Mouse (Mus musculus): Measurements from ENCODE around the gene Gpr19.

Gpr19 gene

DNA sequence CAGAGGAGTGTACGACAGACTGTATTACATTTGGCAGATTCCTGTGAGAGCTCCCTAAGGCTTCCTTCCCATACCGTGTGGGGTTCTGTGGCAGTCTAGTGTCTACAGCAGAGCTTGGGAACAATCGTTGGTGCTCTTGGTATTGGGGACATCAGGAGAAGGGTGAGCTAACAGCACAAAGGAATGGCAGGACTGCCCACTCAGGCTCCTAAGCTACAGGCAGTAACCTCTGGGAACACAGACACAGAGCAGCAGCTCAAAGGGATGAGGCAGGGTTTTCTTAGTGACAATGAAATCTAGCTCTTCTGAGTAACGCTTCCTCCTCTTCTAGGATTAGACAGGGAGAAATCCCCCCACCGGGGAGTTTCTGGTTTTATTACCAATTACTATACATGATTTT is 11.4 kb downstream of the Gpr19 start:
- no peak for DNase-seq (ENCODE audit: low spot score)

DNA sequence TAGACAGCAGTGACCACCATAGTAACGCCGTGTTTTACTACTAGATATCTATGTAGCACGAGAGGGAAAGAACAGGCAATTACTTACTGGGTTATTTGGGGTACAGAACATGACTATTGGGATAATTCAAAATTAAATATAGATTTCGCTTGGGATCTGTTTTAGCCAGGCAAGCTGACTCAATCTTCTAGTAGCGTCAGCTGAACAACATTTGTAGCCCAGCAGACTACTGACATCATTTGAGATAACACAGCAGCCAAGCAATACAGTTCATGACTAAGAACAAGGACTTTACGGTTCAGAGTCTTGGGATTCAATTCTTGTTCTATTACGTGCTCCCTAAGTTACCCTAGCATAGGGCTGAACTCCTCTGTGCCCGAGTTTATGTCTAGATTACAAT is 11.9 kb downstream of the Gpr19 start:
- no peak for DNase-seq (ENCODE audit: low spot score)

DNA sequence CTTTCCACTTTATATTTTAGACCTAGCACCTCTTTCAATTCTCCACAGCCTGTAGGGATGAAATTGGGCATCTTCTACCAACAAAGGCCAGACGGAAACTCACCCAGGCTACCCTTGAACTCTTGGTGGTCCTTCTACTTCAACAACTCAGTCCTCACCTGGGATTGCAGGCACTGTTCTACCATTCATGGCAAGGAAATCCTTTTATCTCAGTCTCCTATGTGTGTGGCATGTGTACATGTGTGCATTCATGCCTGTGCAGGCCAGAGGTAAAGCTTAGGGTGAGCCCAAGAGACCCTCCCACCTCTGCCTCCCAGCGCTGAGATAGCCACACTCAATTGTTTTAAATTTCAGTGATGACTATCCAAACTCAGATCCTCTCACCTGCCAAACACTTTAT is 12.9 kb downstream of the Gpr19 start:
- no peak for DNase-seq (ENCODE audit: low spot score)

- no peak for DNase-seq (ENCODE audit: low spot score)
Measured at GRCm38 (mm10) chr6:134883661-134884060, 14.7 kb downstream of the Gpr19 start.

DNA sequence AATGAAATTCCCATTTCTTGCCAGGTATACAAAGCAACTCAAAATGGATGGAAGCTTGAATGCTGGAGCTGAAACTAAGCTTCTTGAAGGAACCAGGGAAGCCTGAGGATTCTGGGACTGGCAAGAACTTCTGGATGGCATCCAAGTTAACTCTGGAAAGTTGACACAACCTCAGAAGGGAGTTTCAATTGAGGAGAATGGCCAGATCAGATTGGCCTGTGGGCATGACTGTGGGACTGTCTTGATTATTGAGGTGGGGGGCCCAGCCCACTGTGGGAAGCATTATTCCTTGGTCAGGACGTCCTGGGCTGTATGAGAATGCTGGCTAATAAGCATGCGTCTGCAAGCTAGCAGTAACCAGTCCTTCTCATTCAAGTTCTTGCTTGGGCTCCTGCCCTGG is 18.3 kb downstream of the Gpr19 start:
- no peak for DNase-seq (ENCODE audit: low spot score)

DNA sequence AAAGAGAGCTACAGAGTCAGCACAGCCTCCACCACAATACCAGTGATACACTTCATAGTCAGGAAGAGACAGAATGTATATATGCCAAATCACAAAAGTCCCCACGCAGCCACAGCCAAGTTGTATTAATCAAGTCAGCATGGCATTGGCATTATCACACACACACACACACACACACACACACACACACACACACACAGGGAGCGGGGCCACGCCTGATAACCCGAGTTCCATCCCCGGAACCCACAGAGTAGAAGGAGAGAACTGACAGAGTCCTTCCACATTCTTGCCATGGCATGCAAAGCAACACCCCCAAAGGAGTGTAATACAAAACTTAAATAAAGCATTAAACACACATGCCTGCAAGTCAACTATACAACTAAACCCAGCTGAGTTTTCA is 18.8 kb downstream of the Gpr19 start:
- DNase-seq (ENCODE audit: low spot score): no peak

DNA sequence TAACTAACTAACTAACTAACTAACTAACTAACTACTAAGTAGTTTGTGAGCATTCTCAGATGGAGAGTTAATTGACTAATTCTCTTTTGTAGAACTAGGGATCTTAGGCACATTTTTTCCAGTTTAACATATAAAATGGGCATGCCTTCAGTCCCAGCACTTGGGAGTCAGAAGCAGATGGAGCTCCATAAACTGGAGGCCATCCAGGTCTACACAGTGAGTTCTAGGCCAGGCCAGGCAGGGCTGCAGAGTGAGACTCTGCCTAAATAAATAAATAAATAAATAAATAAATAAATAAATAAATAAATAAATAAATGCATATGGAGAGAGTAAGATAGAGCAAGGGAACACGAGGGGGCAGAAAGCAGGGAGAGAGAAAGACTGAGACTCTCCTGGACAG is 20.5 kb downstream of the Gpr19 start:
- DNase-seq (ENCODE audit: low spot score): no peak

GRCm38 (mm10) chr6:134877276-134877675 is 21.1 kb downstream of the Gpr19 start:
- no peak for DNase-seq (ENCODE audit: low spot score)

DNA sequence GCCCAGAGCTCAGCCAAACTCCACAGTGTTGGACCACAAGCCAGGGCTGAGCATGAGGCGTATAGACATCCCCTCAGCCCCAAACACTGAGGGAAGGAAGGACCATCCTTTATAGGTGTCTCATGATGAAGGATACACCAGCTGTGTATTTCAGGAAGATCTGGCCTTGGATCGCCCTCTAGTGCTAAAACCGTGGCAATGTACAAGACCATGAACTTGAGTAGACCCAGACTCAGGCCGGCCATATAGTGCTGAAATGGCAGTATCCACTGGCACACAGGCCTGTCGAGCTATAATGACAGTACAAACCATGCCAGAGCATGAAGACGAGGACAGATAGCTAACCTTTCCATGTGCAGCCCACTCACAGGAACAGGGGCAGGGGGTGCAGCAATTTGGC is 21.6 kb downstream of the Gpr19 start:
- DNase-seq (ENCODE audit: low spot score): no peak

DNA sequence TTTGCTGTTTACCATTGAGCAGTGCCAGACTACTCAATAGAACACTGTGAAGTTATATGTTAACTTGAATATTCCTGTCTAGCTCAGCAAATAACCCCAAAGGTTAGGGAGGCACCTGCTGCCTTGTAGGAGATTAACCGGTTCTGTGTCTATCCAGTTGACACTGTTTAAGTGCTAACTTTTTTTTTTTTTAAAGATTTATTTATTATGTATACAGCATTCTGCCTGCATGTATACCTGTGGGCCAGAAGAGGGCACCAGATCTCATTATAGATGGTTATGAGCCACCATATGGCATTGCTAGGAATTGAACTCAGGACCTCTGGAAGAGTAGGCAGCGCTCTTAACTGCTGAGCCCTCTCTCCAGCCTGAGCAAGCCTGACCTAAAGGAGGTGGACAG is 25.4 kb downstream of the Gpr19 start:
- DNase-seq (ENCODE audit: low spot score): no peak

GRCm38 (mm10) chr6:134872236-134872635 is 26.1 kb downstream of the Gpr19 start:
- no peak for DNase-seq (ENCODE audit: low spot score)

DNA sequence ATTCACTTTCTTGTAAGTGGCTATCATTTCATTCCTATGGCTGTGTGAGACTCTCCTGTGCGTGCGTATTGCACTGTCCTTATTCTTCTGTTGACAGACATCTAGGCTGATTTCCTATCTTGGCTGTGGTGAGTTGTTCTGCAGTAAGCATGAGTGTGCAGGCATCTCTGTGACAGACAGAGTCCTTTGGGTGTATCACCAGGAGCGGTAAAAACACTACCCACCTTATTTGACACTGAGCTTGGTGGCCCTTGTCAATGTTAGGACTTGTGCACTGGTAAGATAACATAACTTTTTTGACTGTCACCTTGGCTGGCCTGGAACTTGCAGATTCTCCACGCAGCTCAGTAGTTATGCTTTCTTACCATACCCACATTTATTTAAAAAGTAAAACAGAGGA is 27.5 kb downstream of the Gpr19 start:
- no peak for DNase-seq (ENCODE audit: low spot score)

GRCm38 (mm10) chr6:134870209-134870742 is 28.1 kb downstream of the Gpr19 start:
- DNase-seq (ENCODE audit: low spot score): no peak

DNA sequence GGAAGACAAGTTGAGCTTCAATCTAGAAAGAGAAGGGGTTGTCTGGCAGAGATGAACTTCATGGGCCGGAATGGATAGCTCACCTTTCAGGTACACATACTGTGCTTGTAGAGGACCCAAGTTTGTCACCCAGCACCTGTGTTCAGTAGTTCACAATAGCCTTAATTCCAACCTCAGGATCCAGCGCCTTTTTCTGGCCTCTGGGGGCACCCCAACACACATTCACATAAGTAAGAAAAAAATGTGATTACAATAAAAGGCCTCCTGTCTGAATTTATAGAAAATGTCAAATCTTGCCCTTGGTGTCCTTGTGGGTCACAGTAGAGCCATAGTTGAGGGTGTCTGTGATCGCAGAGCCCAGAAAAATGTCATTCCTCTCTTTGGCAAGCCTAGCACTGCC is 31.1 kb downstream of the Gpr19 start:
- DNase-seq (ENCODE audit: low spot score): no peak

DNA sequence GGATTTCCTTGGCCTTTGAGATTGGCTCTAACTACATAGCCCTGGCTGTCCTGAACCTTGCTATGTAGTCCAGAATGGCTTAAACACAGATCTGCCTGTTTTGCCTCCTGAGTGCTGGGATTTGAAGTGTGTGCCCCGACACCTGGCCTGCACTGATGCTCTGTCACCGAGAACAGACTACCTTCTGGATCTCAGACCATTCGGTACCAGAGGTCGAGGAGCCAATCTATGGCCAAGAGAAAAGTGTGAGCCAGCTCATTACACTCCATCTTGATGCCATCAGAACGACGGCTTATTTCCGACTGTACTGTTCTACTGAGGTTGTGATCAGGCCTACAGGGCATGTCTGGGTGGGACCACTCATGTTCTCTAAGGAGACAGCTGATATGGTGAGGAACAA is 32.3 kb downstream of the Gpr19 start:
- no peak for DNase-seq (ENCODE audit: low spot score)

DNA sequence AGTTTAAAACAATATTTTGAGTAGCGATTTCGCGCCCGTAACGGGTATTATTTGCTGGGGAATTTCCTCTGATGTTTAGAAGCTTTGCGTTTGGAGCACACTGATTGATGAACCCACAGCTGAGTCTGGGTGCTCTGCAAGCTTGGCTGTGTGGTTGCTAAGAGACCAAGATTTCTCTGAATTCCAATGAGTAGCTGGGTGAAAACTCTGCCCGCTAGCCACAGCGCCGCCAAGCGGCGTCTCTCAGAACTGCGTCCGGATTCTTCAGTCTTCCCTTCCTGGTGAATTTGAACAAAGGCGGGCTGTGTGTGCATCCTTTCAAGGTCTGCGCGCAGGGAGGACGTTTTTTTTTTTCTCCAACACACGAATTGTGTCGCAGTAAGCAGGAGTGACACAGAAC is 35.2 kb downstream of the Gpr19 start:
- peak; percentile 94 for DNase-seq (ENCODE audit: low spot score)

- DNase-seq (ENCODE audit: low spot score): peak; percentile 9
Measured at GRCm38 (mm10) chr6:134862671-134863104, 35.7 kb downstream of the Gpr19 start.

- DNase-seq (ENCODE audit: low spot score): no peak
Measured at GRCm38 (mm10) chr6:134861386-134861785, 37.0 kb downstream of the Gpr19 start.

DNA sequence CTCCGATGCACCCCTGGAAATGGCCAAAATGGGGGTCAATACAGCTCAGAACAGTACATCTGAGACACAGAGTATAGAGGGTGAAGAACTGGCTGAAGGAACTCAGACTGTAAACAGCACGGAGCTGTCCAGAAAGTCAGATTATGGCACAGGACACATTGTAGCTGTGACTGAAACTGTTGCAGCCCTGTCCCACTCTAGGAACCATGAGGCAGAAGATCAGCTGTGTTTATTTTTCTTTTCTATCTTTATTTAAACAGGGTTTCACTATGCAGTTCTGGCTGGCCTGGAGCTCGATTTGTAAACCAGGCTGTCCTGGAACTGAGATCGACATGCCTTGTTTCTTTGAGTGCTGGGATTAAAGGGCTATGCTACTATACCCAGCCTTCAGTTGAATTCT is 38.1 kb downstream of the Gpr19 start:
- DNase-seq (ENCODE audit: low spot score): no peak

DNA sequence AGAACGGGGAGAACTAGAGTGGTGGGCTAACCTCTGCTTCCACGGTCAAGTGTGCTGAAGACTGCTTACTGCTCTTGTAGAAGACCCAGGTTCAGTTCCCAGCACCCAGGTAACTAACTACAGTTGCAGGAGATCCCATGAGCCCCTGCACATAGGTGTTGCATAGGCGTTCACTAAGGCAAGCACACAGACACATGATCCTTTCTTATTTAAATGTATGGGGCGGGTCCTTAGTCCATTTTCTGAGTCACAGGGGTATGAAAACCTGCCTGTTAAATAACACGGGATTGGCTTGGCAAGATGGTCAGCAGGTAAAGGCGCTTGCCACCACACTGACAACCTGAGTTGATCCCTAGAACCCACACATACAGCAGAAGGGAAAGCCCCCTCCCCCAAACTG is 39.4 kb downstream of the Gpr19 start:
- DNase-seq (ENCODE audit: low spot score): no peak

DNA sequence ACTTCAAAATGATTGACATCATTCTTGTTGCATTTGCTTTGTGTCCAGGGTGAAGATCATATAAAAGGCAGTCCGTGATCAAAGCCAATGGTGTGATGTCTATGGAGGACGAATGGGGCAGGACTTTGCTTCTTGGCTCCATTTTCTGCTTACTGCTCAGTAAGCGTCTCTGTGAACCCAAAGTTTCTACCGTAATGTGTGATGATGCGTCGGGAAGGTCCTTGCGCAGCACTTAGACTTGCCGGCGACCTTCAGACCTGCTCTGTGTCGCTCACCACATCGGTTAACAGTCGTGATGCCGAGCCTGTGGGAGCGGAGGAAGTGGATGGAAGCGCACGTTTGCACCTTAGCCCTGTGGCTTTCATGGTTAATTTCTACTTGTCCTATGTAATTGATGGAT is 42.5 kb downstream of the Gpr19 start:
- no peak for DNase-seq (ENCODE audit: low spot score)

- no peak for DNase-seq (ENCODE audit: low spot score)
Measured at GRCm38 (mm10) chr6:134854782-134855181, 43.6 kb downstream of the Gpr19 start.

GRCm38 (mm10) chr6:134849985-134850384 is 48.4 kb downstream of the Gpr19 start:
- DNase-seq (ENCODE audit: low spot score): no peak

- DNase-seq (ENCODE audit: low spot score): no peak
Measured at GRCm38 (mm10) chr6:134849461-134849860, 48.9 kb downstream of the Gpr19 start.

All from ovary, postnatal 36 days (tissue).